Mouse (Mus musculus) intestine, postnatal 0 days (tissue): Measurements from ENCODE around the gene Gprasp2. TPM values are rescaled to one million over a fixed set of nuclear protein-coding genes. Genes with fewer than 3 reads are reported as not detected.
"Not testable (repeated sequence)": the region's sequence is repeated elsewhere in the genome, so short reads cannot be mapped to it uniquely, and the experiment has no call there.

Source experiments
- ATAC-seq: fragments of 200-750 bp; cut with Nextera tagmentation; 2 replicates; pipeline ENCODE4 v1.8.0; 2017; ENCODE audit warnings: mild to moderate bottlenecking, moderate TSS enrichment, moderate library complexity
- H3K27ac ChIP-seq: fragments of 300-500 bp; sonication (generic); 2 replicates; pipeline ENCODE4 v1.5.1; 2014; ENCODE audit warnings: mild to moderate bottlenecking, low read depth, low read length, moderate library complexity
- H3K27me3 ChIP-seq: fragments of 300-500 bp; sonication (generic); replicated peaks from 2 replicates; pipeline ENCODE4 v1.6.1; 2014; ENCODE audit warnings: low read length, mixed read lengths; ENCODE audit not compliant: control insufficient read depth, insufficient read depth
- H3K36me3 ChIP-seq: fragments of 300-500 bp; sonication (generic); 2 replicates; pipeline ENCODE4 v1.6.1; 2014; ENCODE audit warnings: mild to moderate bottlenecking, moderate library complexity; ENCODE audit not compliant: control insufficient read depth, insufficient read depth
- H3K4me1 ChIP-seq: fragments of 300-500 bp; sonication (generic); replicated peaks from 2 replicates; pipeline ENCODE4 v1.6.1; 2014; ENCODE audit warnings: antibody characterized with exemption, low read length, mixed read lengths; ENCODE audit not compliant: control insufficient read depth, insufficient read depth
- H3K4me2 ChIP-seq: fragments of 300-500 bp; sonication (generic); replicated peaks from 2 replicates; pipeline ENCODE4 v1.6.1; 2014; ENCODE audit warnings: low read depth, mild to moderate bottlenecking, moderate library complexity
- H3K4me3 ChIP-seq: fragments of 300-500 bp; sonication (generic); 2 replicates; pipeline ENCODE4 v1.5.1; 2014; ENCODE audit warnings: low read depth, low read length
- H3K9ac ChIP-seq: fragments of 300-500 bp; sonication (generic); 2 replicates; pipeline ENCODE4 v1.6.1; 2014; ENCODE audit warnings: mild to moderate bottlenecking, low read depth, low read length
- H3K9me3 ChIP-seq: fragments of 300-500 bp; sonication (generic); 2 replicates; pipeline ENCODE4 v1.6.1; 2016; ENCODE audit warnings: mixed run types; ENCODE audit not compliant: control insufficient read depth
- CTCF ChIP-seq: sonication (generic); IDR thresholded peaks from 2 replicates; pipeline ENCODE4 v1.5.1; 2016; ENCODE audit warnings: low read depth, mild to moderate bottlenecking, control low read depth, antibody characterized with exemption, moderate library complexity
- whole genome bisulfite sequencing: fragments of 180-500 bp; shearing (Covaris S2); extraction: QIAGEN DNeasy Blood & Tissue Kit; methylation state at CpG from one replicate; pipeline ENCODE4 v1.1.7; 2014; 5-methylcytosine and 5-hydroxymethylcytosine counted together
- polyA plus RNA-seq: library from polyadenylated mRNA; unstranded; fragments of >200 nt; fragmentation: Nextera tagmentation; extraction: Ambion mirVana; gene quantifications from 2 replicates; pipeline ENCODE4 v1.2.1, GENCODE M21; 2015

The Gprasp2 gene
- polyA plus RNA-seq, 1 experiment from 2014 or later = 4.7 TPM

GRCm38 (mm10) chrX:135804149-135804548, 34.7 kb upstream of the Gprasp2 start:
- 92% methylated on average over 3 of the region's 3 CpGs for WGBS
- H3K4me1 ChIP-seq = no peaks in the 10 kb centered on the region
- H3K27ac ChIP-seq = no peak overlapping the region
- ATAC-seq = no peak
- H3K36me3 ChIP-seq = no peaks in the 10 kb centered on the region
- H3K4me2 ChIP-seq = no peak overlapping the region
- no peaks in the 10 kb centered on the region for H3K27me3 ChIP-seq
- no peak for TF ChIP-seq CTCF
- no peaks in the 10 kb centered on the region for H3K9me3 ChIP-seq
- no peak overlapping the region for H3K9ac ChIP-seq
- no peak overlapping the region for H3K4me3 ChIP-seq

GRCm38 (mm10) chrX:135805780-135806179, 33.1 kb upstream of the Gprasp2 start:
- H3K4me1 ChIP-seq = no peaks in the 10 kb centered on the region
- H3K9me3 ChIP-seq = no peaks in the 10 kb centered on the region
- H3K36me3 ChIP-seq = no peaks in the 10 kb centered on the region
- 19% methylated on average over 1 of the region's 1 CpGs for WGBS
- no peak for ATAC-seq
- H3K27ac ChIP-seq = no peak overlapping the region
- no peaks in the 10 kb centered on the region for H3K27me3 ChIP-seq
- no peak overlapping the region for H3K4me2 ChIP-seq
- H3K4me3 ChIP-seq = no peak overlapping the region
- no peak overlapping the region for H3K9ac ChIP-seq
- peak; percentile 79 for TF ChIP-seq CTCF

GRCm38 (mm10) chrX:135835896-135836295, 2.9 kb upstream of the Gprasp2 start:
- not testable (repeated sequence) for H3K9me3 ChIP-seq, H3K27ac ChIP-seq, H3K36me3 ChIP-seq, H3K4me1 ChIP-seq, ATAC-seq, H3K4me3 ChIP-seq, H3K27me3 ChIP-seq, H3K4me2 ChIP-seq, H3K9ac ChIP-seq
- WGBS = 44% methylated on average over 1 of the region's 1 CpGs

GRCm38 (mm10) chrX:135837896-135838295, 938 bp upstream of the Gprasp2 start:
- H3K4me1 ChIP-seq = no peaks in the 10 kb centered on the region
- H3K9ac ChIP-seq = no peak overlapping the region
- no peaks in the 10 kb centered on the region for H3K9me3 ChIP-seq
- no peak overlapping the region for H3K4me2 ChIP-seq
- TF ChIP-seq CTCF = no peak
- no peaks in the 10 kb centered on the region for H3K27me3 ChIP-seq
- no peak overlapping the region for H3K27ac ChIP-seq
- H3K36me3 ChIP-seq = no peaks in the 10 kb centered on the region
- WGBS = 79% methylated on average over 2 of the region's 2 CpGs
- no peak for ATAC-seq
- no peak overlapping the region for H3K4me3 ChIP-seq

- H3K9me3 ChIP-seq, H3K36me3 ChIP-seq, H3K27ac ChIP-seq, H3K27me3 ChIP-seq, ATAC-seq, H3K9ac ChIP-seq, H3K4me1 ChIP-seq: not testable (repeated sequence)
- TF ChIP-seq CTCF = peak; percentile 67
- Histone ChIP-seq H3K4me2 (peak overlapping the region; percentile 63), H3K4me3 (peak overlapping the region; percentile 28)
- WGBS = 24% methylated on average over 15 of the region's 17 CpGs
These were observed 860 bp downstream of the Gprasp2 start for GRCm38 (mm10) chrX:135839397-135840391.

- not testable (repeated sequence) for H3K36me3 ChIP-seq, H3K9me3 ChIP-seq, H3K4me3 ChIP-seq, H3K27ac ChIP-seq, H3K4me2 ChIP-seq, H3K27me3 ChIP-seq, H3K4me1 ChIP-seq, ATAC-seq, H3K9ac ChIP-seq
- WGBS = 79% methylated on average over 9 of the region's 9 CpGs
These were observed 28.0 kb downstream of the Gprasp2 start for GRCm38 (mm10) chrX:135866806-135867205.
